Mouse (Mus musculus): ENCODE results near the gene Por.

DNA sequence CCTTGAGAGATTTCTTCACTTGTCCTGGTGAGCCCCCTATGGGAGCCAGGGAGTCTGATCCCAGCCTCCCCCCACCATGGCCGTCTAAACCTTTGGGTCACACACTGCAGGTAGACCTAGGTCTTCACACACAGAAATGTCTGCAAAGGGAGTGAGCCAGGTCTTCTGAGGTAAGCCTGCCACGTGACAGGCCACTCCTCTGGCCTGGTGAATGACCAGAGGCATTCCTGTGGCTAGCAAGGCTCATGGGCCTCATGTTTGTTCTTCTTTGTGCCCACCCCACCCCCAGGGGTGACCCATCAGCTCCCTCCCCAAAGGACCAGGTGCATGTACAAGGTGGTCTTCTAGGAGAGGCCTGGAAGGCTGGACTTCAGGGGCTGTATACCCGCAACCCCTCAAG is 18.3 kb upstream of the Por start:
- no peak for TF ChIP-seq ZC3H11A (IDR thresholded peaks at IDR 0.05; ENCODE audit: borderline replicate concordance, low read depth, low read length)
- TF ChIP-seq HCFC1 (IDR thresholded peaks at IDR 0.05; ENCODE audit: borderline replicate concordance, insufficient read depth, low read length), result no peak
